Mouse (Mus musculus): ENCODE measurements at regions not wholly inside any gene's neighbourhood (a gene's known extent, or its start where the extent isn't known, plus 50 kb on each side); places are given as distances from the start of the nearest gene placed in this dataset.

GRCm38 (mm10) chr6:106876690-106877089, 76.8 kb upstream of the Crbn start:
- DNase-seq (ENCODE audit: low read depth) = no peak
- TF ChIP-seq CTCF (IDR thresholded peaks at IDR 0.05; ENCODE audit: borderline replicate concordance, extremely low read depth, insufficient read depth, insufficient read length) (no peak), POLR2A (IDR thresholded peaks at IDR 0.05; ENCODE audit: borderline replicate concordance, extremely low read depth, insufficient read depth, insufficient read length, poor library complexity, severe bottlenecking) (no peak)

- no peak for TF ChIP-seq CTCF (IDR thresholded peaks at IDR 0.05; ENCODE audit: borderline replicate concordance, extremely low read depth, insufficient read depth, insufficient read length)
- TF ChIP-seq POLR2A (IDR thresholded peaks at IDR 0.05; ENCODE audit: borderline replicate concordance, extremely low read depth, insufficient read depth, insufficient read length, poor library complexity, severe bottlenecking) = no peak
- peak; percentile 74 for DNase-seq (ENCODE audit: low read depth)
These were observed 92.2 kb upstream of the Crbn start for GRCm38 (mm10) chr6:106891879-106892638.

- no peak for DNase-seq (ENCODE audit: low read depth)
- TF ChIP-seq CTCF (IDR thresholded peaks at IDR 0.05; ENCODE audit: borderline replicate concordance, extremely low read depth, insufficient read depth, insufficient read length) (no peak), POLR2A (IDR thresholded peaks at IDR 0.05; ENCODE audit: borderline replicate concordance, extremely low read depth, insufficient read depth, insufficient read length, poor library complexity, severe bottlenecking) (no peak)
These were observed 92.7 kb upstream of the Crbn start for GRCm38 (mm10) chr6:106892639-106892934.

GRCm38 (mm10) chr6:106903953-106904683, 104.2 kb upstream of the Crbn start:
- DNase-seq (ENCODE audit: low read depth) = no peak
- TF ChIP-seq CTCF (IDR thresholded peaks at IDR 0.05; ENCODE audit: borderline replicate concordance, extremely low read depth, insufficient read depth, insufficient read length) (no peak), POLR2A (IDR thresholded peaks at IDR 0.05; ENCODE audit: borderline replicate concordance, extremely low read depth, insufficient read depth, insufficient read length, poor library complexity, severe bottlenecking) (no peak)

GRCm38 (mm10) chr6:106915121-106915520, 115.2 kb upstream of the Crbn start:
- TF ChIP-seq POLR2A (IDR thresholded peaks at IDR 0.05; ENCODE audit: borderline replicate concordance, extremely low read depth, insufficient read depth, insufficient read length, poor library complexity, severe bottlenecking) (no peak), CTCF (IDR thresholded peaks at IDR 0.05; ENCODE audit: borderline replicate concordance, extremely low read depth, insufficient read depth, insufficient read length) (no peak)
- no peak for DNase-seq (ENCODE audit: low read depth)

- TF ChIP-seq CTCF (IDR thresholded peaks at IDR 0.05; ENCODE audit: borderline replicate concordance, extremely low read depth, insufficient read depth, insufficient read length) (no peak), POLR2A (IDR thresholded peaks at IDR 0.05; ENCODE audit: borderline replicate concordance, extremely low read depth, insufficient read depth, insufficient read length, poor library complexity, severe bottlenecking) (no peak)
- DNase-seq (ENCODE audit: low read depth) = peak; percentile 82
These were observed 116.9 kb upstream of the Crbn start for GRCm38 (mm10) chr6:106916683-106917289.

GRCm38 (mm10) chr6:106920951-106921350, 121.1 kb upstream of the Crbn start:
- no peak for TF ChIP-seq CTCF (IDR thresholded peaks at IDR 0.05; ENCODE audit: borderline replicate concordance, extremely low read depth, insufficient read depth, insufficient read length)
- no peak for TF ChIP-seq POLR2A (IDR thresholded peaks at IDR 0.05; ENCODE audit: borderline replicate concordance, extremely low read depth, insufficient read depth, insufficient read length, poor library complexity, severe bottlenecking)
- DNase-seq (ENCODE audit: low read depth) = peak; percentile 56

GRCm38 (mm10) chr6:106925486-106925885, 125.6 kb upstream of the Crbn start:
- no peak for TF ChIP-seq POLR2A (IDR thresholded peaks at IDR 0.05; ENCODE audit: borderline replicate concordance, extremely low read depth, insufficient read depth, insufficient read length, poor library complexity, severe bottlenecking)
- TF ChIP-seq CTCF (IDR thresholded peaks at IDR 0.05; ENCODE audit: borderline replicate concordance, extremely low read depth, insufficient read depth, insufficient read length) = no peak
- DNase-seq (ENCODE audit: low read depth) = peak; percentile 17

GRCm38 (mm10) chr6:106933584-106933983, 133.7 kb upstream of the Crbn start:
- no peak for DNase-seq (ENCODE audit: low read depth)
- no peak for TF ChIP-seq CTCF (IDR thresholded peaks at IDR 0.05; ENCODE audit: borderline replicate concordance, extremely low read depth, insufficient read depth, insufficient read length)
- TF ChIP-seq POLR2A (IDR thresholded peaks at IDR 0.05; ENCODE audit: borderline replicate concordance, extremely low read depth, insufficient read depth, insufficient read length, poor library complexity, severe bottlenecking) = no peak

GRCm38 (mm10) chr6:106946227-106946927, 146.5 kb upstream of the Crbn start:
- DNase-seq (ENCODE audit: low read depth) = peak; percentile 12
- TF ChIP-seq POLR2A (IDR thresholded peaks at IDR 0.05; ENCODE audit: borderline replicate concordance, extremely low read depth, insufficient read depth, insufficient read length, poor library complexity, severe bottlenecking) = no peak
- no peak for TF ChIP-seq CTCF (IDR thresholded peaks at IDR 0.05; ENCODE audit: borderline replicate concordance, extremely low read depth, insufficient read depth, insufficient read length)

GRCm38 (mm10) chr6:106950909-106951308, 151.0 kb upstream of the Crbn start:
- TF ChIP-seq POLR2A (IDR thresholded peaks at IDR 0.05; ENCODE audit: borderline replicate concordance, extremely low read depth, insufficient read depth, insufficient read length, poor library complexity, severe bottlenecking) = no peak
- no peak for TF ChIP-seq CTCF (IDR thresholded peaks at IDR 0.05; ENCODE audit: borderline replicate concordance, extremely low read depth, insufficient read depth, insufficient read length)
- peak; percentile 28 for DNase-seq (ENCODE audit: low read depth)

Data from brain, embryonic 14.5 days (tissue).